Mouse (Mus musculus): ENCODE results near the gene Rsu1. TPM values are rescaled to one million over a fixed set of nuclear protein-coding genes. Genes with fewer than 3 reads are reported as not detected.
"Not testable (repeated sequence)": the region's sequence is repeated elsewhere in the genome, so short reads cannot be mapped to it uniquely, and the experiment has no call there.

Gene Rsu1
- total and polyA plus RNA-seq, 3 experiments: 39.9 to 51.7 (median 47.1) TPM

DNA sequence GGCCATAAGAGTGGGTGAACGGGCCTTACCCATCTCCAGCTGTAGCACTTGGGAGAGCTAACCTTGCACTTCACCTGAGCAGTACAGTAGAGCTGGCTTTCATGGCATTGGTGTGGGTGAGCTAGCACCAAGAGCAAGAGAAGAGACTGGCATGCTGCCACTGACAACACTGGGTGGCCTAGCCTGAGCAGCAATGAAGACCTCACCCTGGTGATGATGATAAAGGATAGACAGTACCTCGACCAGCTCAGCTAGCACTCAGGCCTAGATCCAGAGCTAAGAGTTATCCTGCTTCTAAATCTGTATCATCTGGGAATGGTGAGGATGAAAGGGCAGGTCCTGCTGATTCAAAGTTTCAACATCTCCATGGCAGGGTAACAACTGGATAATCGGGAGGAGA is 88.1 kb downstream of the Rsu1 start:
- H3K27ac ChIP-seq: no peak overlapping the region
- TF ChIP-seq CTCF (IDR thresholded peaks at IDR 0.05): no peak
- no peak for TF ChIP-seq EP300 (IDR thresholded peaks at IDR 0.05; ENCODE audit: insufficient read depth, low read depth, low read length)
- TF ChIP-seq POLR2A (IDR thresholded peaks at IDR 0.05; ENCODE audit: insufficient read depth, low read depth, low read length): no peak
- H3K79me2 ChIP-seq (replicated peaks; ENCODE audit: control insufficient read depth, insufficient read depth, low read length): no peaks in the 10 kb centered on the region
- no peaks in the 10 kb centered on the region; the same call in 1 of the 2 replicates for H3K4me1 ChIP-seq (ENCODE audit: control insufficient read depth, insufficient read depth, low read length)
- H3K9ac ChIP-seq (ENCODE audit: low read depth, low read length): no peak overlapping the region
- DNase-seq: no peak
- 87% methylated on average over 3 of the region's 3 CpGs for WGBS
- no peak overlapping the region for H3K4me3 ChIP-seq
- no peaks in the 10 kb centered on the region for H3K27me3 ChIP-seq (ENCODE audit: control insufficient read depth, insufficient read depth, low read length)
- intact Hi-C loops (cut with DNase I): no loop called here
- H3K36me3 ChIP-seq (ENCODE audit: control insufficient read depth, insufficient read depth, low read length): no peaks in the 10 kb centered on the region

- H3K27ac ChIP-seq; H3K27me3 ChIP-seq (ENCODE audit: control insufficient read depth, insufficient read depth, low read length); H3K4me3 ChIP-seq; H3K9ac ChIP-seq (ENCODE audit: low read depth, low read length); DNase-seq; H3K4me1 ChIP-seq (ENCODE audit: control insufficient read depth, insufficient read depth, low read length); intact Hi-C loops (cut with DNase I); H3K79me2 ChIP-seq (replicated peaks; ENCODE audit: control insufficient read depth, insufficient read depth, low read length); H3K36me3 ChIP-seq (ENCODE audit: control insufficient read depth, insufficient read depth, low read length): not testable (repeated sequence)
- WGBS: 0% methylated on average over 1 of the region's 3 CpGs
Measured at GRCm38 (mm10) chr2:13181899-13182298, 89.3 kb downstream of the Rsu1 start.

DNA sequence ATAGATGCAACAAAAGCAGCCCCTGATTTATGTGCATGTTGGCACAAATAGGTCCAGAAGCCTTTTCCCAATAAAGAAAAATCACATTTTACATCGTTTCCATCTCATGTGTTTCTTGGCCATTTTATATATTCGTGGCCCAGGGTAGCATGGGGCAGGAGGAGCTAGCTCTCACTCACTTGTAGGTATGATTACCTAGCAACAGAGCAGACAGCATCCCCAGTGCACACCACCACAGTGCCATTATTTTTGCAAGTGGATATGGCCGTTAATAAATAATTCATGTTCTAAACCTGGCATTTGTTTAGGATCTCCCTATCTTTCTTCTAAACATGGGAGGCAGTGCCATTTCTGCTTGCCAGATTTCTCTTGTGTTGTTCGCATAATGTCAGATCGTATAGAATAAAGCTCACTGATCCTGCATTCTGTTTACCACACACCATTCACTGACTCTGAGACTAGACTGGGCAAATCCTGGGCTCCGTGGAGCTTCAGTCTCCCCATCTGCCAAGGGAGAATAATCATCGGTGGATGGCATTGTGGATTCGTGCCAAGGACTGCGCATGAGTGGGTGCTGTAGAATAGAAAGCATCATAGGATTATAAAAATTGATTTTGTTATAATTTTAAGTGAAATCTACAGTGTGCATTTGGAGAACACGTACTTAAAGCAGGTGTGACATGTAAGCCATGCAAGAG is 93.4 kb downstream of the Rsu1 start:
- Histone ChIP-seq H3K27ac (no peak overlapping the region), H3K27me3 (ENCODE audit: control insufficient read depth, insufficient read depth, low read length) (no peaks in the 10 kb centered on the region), H3K79me2 (replicated peaks; ENCODE audit: control insufficient read depth, insufficient read depth, low read length) (no peaks in the 10 kb centered on the region), H3K9ac (ENCODE audit: low read depth, low read length) (no peak overlapping the region), H3K36me3 (ENCODE audit: control insufficient read depth, insufficient read depth, low read length) (no peaks in the 10 kb centered on the region; the same call in 1 of the 2 replicates), H3K4me1 (ENCODE audit: control insufficient read depth, insufficient read depth, low read length) (no peaks in the 10 kb centered on the region; the same call in 1 of the 2 replicates), H3K4me3 (no peak overlapping the region)
- TF ChIP-seq EP300 (IDR thresholded peaks at IDR 0.05; ENCODE audit: insufficient read depth, low read depth, low read length): no peak
- TF ChIP-seq POLR2A (IDR thresholded peaks at IDR 0.05; ENCODE audit: insufficient read depth, low read depth, low read length): no peak
- no peak for TF ChIP-seq CTCF (IDR thresholded peaks at IDR 0.05)
- intact Hi-C loops (cut with DNase I): no loop called here
- WGBS: 91% methylated on average over 10 of the region's 10 CpGs
- DNase-seq: no peak

DNA sequence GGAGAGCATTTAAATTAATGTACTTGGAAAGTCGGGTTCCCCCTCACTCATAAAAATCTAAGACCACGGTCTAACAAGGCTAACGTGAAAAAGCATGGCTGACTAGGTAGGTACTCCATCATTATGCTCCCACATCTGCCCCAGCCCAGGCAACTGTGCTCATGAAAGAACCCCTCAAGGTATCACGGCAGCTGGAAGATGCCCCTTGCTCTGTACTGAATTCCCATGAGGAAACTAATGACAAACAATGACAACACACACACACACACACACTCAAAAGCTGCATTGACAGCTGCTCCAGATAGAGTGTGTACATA is 95.0 kb downstream of the Rsu1 start:
- H3K27me3 ChIP-seq (ENCODE audit: control insufficient read depth, insufficient read depth, low read length): no peaks in the 10 kb centered on the region
- H3K9ac ChIP-seq (ENCODE audit: low read depth, low read length): no peak overlapping the region
- intact Hi-C loops (cut with DNase I): no loop called here
- no peak for TF ChIP-seq POLR2A (IDR thresholded peaks at IDR 0.05; ENCODE audit: insufficient read depth, low read depth, low read length)
- TF ChIP-seq CTCF (IDR thresholded peaks at IDR 0.05): no peak
- no peak for TF ChIP-seq EP300 (IDR thresholded peaks at IDR 0.05; ENCODE audit: insufficient read depth, low read depth, low read length)
- H3K4me3 ChIP-seq: no peak overlapping the region
- H3K79me2 ChIP-seq (replicated peaks; ENCODE audit: control insufficient read depth, insufficient read depth, low read length): no peaks in the 10 kb centered on the region
- no peak for DNase-seq
- no peaks in the 10 kb centered on the region for H3K4me1 ChIP-seq (ENCODE audit: control insufficient read depth, insufficient read depth, low read length)
- 85% methylated on average over 4 of the region's 4 CpGs for WGBS
- no peaks in the 10 kb centered on the region; the same call in 1 of the 2 replicates for H3K36me3 ChIP-seq (ENCODE audit: control insufficient read depth, insufficient read depth, low read length)
- no peak overlapping the region for H3K27ac ChIP-seq

DNA sequence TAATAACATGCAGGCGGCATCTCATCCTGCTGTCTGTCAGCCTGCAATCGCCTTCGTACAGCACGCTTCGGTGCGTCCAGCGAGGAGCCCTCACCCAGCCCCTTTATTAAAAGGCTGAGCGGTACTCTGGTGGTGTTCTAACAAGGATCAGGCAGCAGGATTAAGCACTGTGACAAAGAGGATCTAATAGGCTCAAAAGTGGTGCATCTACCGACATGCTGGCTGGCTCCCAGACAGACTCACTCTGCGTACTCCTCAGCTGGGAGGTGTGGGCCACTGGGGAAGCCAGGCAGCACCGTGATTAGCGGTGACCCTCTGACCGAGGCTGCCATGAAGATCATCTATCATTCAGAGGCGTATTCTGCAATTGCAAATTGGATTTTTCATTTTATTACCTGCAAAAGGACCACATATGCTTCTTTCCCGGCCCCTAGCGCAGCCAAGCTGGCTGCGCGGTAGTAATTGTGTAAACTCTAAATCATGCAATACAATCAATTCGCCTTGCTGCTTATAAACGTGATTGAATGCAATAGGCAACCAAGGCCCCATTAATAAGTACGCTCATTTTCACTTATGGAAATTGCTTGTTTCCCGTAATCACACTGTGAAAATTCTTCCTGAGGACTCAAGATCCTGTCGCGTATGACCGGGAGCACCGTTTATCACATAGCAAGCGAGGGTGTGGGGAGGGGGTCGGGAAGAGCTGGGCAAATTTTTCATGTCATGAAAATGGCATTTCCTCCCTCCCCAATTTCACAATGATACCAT is 95.5 kb downstream of the Rsu1 start:
- intact Hi-C loops (cut with DNase I): no loop called here
- Histone ChIP-seq H3K27me3 (ENCODE audit: control insufficient read depth, insufficient read depth, low read length) (no peaks in the 10 kb centered on the region), H3K4me3 (no peak overlapping the region), H3K27ac (no peak overlapping the region), H3K36me3 (ENCODE audit: control insufficient read depth, insufficient read depth, low read length) (no peaks in the 10 kb centered on the region; the same call in 1 of the 2 replicates), H3K9ac (ENCODE audit: low read depth, low read length) (no peak overlapping the region), H3K79me2 (replicated peaks; ENCODE audit: control insufficient read depth, insufficient read depth, low read length) (no peaks in the 10 kb centered on the region), H3K4me1 (ENCODE audit: control insufficient read depth, insufficient read depth, low read length) (no peaks in the 10 kb centered on the region)
- 86% methylated on average over 28 of the region's 28 CpGs for WGBS
- DNase-seq: no peak
- TF ChIP-seq EP300 (IDR thresholded peaks at IDR 0.05; ENCODE audit: insufficient read depth, low read depth, low read length) (no peak), POLR2A (IDR thresholded peaks at IDR 0.05; ENCODE audit: insufficient read depth, low read depth, low read length) (no peak), CTCF (IDR thresholded peaks at IDR 0.05) (no peak)

- Histone ChIP-seq H3K9ac (ENCODE audit: low read depth, low read length) (no peak overlapping the region), H3K27me3 (ENCODE audit: control insufficient read depth, insufficient read depth, low read length) (no peaks in the 10 kb centered on the region), H3K4me1 (ENCODE audit: control insufficient read depth, insufficient read depth, low read length) (no peaks in the 10 kb centered on the region), H3K36me3 (ENCODE audit: control insufficient read depth, insufficient read depth, low read length) (no peaks in the 10 kb centered on the region; the same call in 1 of the 2 replicates), H3K79me2 (replicated peaks; ENCODE audit: control insufficient read depth, insufficient read depth, low read length) (no peaks in the 10 kb centered on the region), H3K4me3 (no peak overlapping the region), H3K27ac (no peak overlapping the region)
- WGBS: 87% methylated on average over 7 of the region's 7 CpGs
- intact Hi-C loops (cut with DNase I): no loop called here
- TF ChIP-seq POLR2A (IDR thresholded peaks at IDR 0.05; ENCODE audit: insufficient read depth, low read depth, low read length) (no peak), CTCF (IDR thresholded peaks at IDR 0.05) (no peak), EP300 (IDR thresholded peaks at IDR 0.05; ENCODE audit: insufficient read depth, low read depth, low read length) (no peak)
- DNase-seq: no peak
Measured at GRCm38 (mm10) chr2:13174461-13174860, 96.8 kb downstream of the Rsu1 start.
